Mouse (Mus musculus): Measurements from ENCODE around the gene Aff4.

- no peak for TF ChIP-seq CTCF (IDR thresholded peaks at IDR 0.05; ENCODE audit: low read depth, low read length)
- no peak for TF ChIP-seq POLR2A (IDR thresholded peaks at IDR 0.05; ENCODE audit: borderline replicate concordance, low read depth, low read length)
Observed at GRCm38 (mm10) chr11:53311385-53311784, 39.2 kb upstream of the Aff4 start.

Data from bone marrow macrophage, adult 2 months (primary cell).